Mouse (Mus musculus) intestine, postnatal 0 days (tissue): ENCODE data around the gene Olfr804. TPM values are rescaled to one million over a fixed set of nuclear protein-coding genes. Genes with fewer than 3 reads are reported as not detected.

Source experiments
- ATAC-seq: fragments of 200-750 bp; cut with Nextera tagmentation; 2 replicates; pipeline ENCODE4 v1.8.0; 2017; ENCODE audit warnings: mild to moderate bottlenecking, moderate TSS enrichment, moderate library complexity
- H3K27ac ChIP-seq: fragments of 300-500 bp; sonication (generic); 2 replicates; pipeline ENCODE4 v1.5.1; 2014; ENCODE audit warnings: mild to moderate bottlenecking, low read depth, low read length, moderate library complexity
- H3K27me3 ChIP-seq: fragments of 300-500 bp; sonication (generic); replicated peaks from 2 replicates; pipeline ENCODE4 v1.6.1; 2014; ENCODE audit warnings: low read length, mixed read lengths; ENCODE audit not compliant: control insufficient read depth, insufficient read depth
- H3K36me3 ChIP-seq: fragments of 300-500 bp; sonication (generic); 2 replicates; pipeline ENCODE4 v1.6.1; 2014; ENCODE audit warnings: mild to moderate bottlenecking, moderate library complexity; ENCODE audit not compliant: control insufficient read depth, insufficient read depth
- H3K4me1 ChIP-seq: fragments of 300-500 bp; sonication (generic); replicated peaks from 2 replicates; pipeline ENCODE4 v1.6.1; 2014; ENCODE audit warnings: antibody characterized with exemption, low read length, mixed read lengths; ENCODE audit not compliant: control insufficient read depth, insufficient read depth
- H3K4me2 ChIP-seq: fragments of 300-500 bp; sonication (generic); replicated peaks from 2 replicates; pipeline ENCODE4 v1.6.1; 2014; ENCODE audit warnings: low read depth, mild to moderate bottlenecking, moderate library complexity
- H3K4me3 ChIP-seq: fragments of 300-500 bp; sonication (generic); 2 replicates; pipeline ENCODE4 v1.5.1; 2014; ENCODE audit warnings: low read depth, low read length
- H3K9ac ChIP-seq: fragments of 300-500 bp; sonication (generic); 2 replicates; pipeline ENCODE4 v1.6.1; 2014; ENCODE audit warnings: mild to moderate bottlenecking, low read depth, low read length
- H3K9me3 ChIP-seq: fragments of 300-500 bp; sonication (generic); 2 replicates; pipeline ENCODE4 v1.6.1; 2016; ENCODE audit warnings: mixed run types; ENCODE audit not compliant: control insufficient read depth
- CTCF ChIP-seq: sonication (generic); IDR thresholded peaks from 2 replicates; pipeline ENCODE4 v1.5.1; 2016; ENCODE audit warnings: low read depth, mild to moderate bottlenecking, control low read depth, antibody characterized with exemption, moderate library complexity
- WGBS: fragments of 180-500 bp; shearing (Covaris S2); extraction: QIAGEN DNeasy Blood & Tissue Kit; methylation state at CpG from one replicate; pipeline ENCODE4 v1.1.7; 2014; 5-methylcytosine and 5-hydroxymethylcytosine counted together
- polyA plus RNA-seq: library from polyadenylated mRNA; unstranded; fragments of >200 nt; fragmentation: Nextera tagmentation; extraction: Ambion mirVana; gene quantifications from 2 replicates; pipeline ENCODE4 v1.2.1, GENCODE M21; 2015

Gene Olfr804
- not detected in 2 replicates for polyA plus RNA-seq

GRCm38 (mm10) chr10:129702910-129703309 is at the start of gene Olfr804:
Gene Olfr804 (plus strand): TSS chr10:129703210.
- Histone ChIP-seq H3K4me2 (no peak within 1 kb of the TSS), H3K27me3 (no peaks in the 10 kb centered on the region), H3K9ac (no peak within 1 kb of the TSS), H3K4me1 (no peaks in the 10 kb centered on the region), H3K4me3 (no peak within 1 kb of the TSS), H3K27ac (no peak within 1 kb of the TSS), H3K36me3 (no peaks in the 10 kb centered on the region), H3K9me3 (no peaks in the 10 kb centered on the region)
- TF ChIP-seq CTCF = no peak
- no peak for ATAC-seq

GRCm38 (mm10) chr10:129657394-129657793 is 45.6 kb upstream of the Olfr804 start, which contains the start of gene Olfr800:
Gene Olfr800 (plus strand): TSS chr10:129657694.
- ATAC-seq = no peak
- no peak for TF ChIP-seq CTCF
- H3K9me3 ChIP-seq = no peaks in the 10 kb centered on the region

DNA sequence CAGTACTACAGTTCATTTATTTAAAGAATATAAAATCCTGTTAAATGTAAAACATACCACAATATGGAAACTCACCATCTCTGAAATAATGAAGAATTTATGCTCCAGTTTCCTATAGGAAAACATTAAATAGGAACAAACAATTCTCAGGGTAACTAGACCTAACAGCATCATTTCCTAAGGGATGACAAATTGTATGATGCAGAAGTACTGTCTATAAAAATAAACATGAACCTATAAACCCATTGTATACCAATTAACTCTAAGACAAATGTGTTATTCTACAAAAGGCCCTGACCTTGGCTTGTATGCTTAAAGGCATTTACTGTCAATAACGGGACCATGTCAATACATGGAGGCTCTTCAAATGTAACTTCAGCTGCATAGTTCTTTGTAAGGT is 29.2 kb upstream of the Olfr804 start, which contains the start of gene Olfr801:
Olfr801 (minus strand) TSS at position 101 of the 400 bp plus-strand sequence.
- ATAC-seq = no peak
- H3K27ac ChIP-seq = no peak within 1 kb of the TSS
- no peak for TF ChIP-seq CTCF
- H3K36me3 ChIP-seq = no peaks in the 10 kb centered on the region
- H3K4me1 ChIP-seq = no peaks in the 10 kb centered on the region
- H3K9me3 ChIP-seq = no peaks in the 10 kb centered on the region
- no peak within 1 kb of the TSS for H3K4me2 ChIP-seq
- WGBS = 61% methylated on average over 1 of the region's 1 CpGs
- no peak within 1 kb of the TSS for H3K9ac ChIP-seq
- H3K27me3 ChIP-seq = no peaks in the 10 kb centered on the region
- H3K4me3 ChIP-seq = no peak within 1 kb of the TSS

More at GRCm38 (mm10) chr10:129657394-129657793, 45.6 kb upstream of the Olfr804 start, which contains the start of gene Olfr800:
- Histone ChIP-seq H3K4me3 (no peak within 1 kb of the TSS), H3K9ac (no peak within 1 kb of the TSS), H3K4me1 (no peaks in the 10 kb centered on the region), H3K27ac (no peak within 1 kb of the TSS), H3K36me3 (no peaks in the 10 kb centered on the region), H3K27me3 (no peaks in the 10 kb centered on the region), H3K4me2 (no peak within 1 kb of the TSS)

DNA sequence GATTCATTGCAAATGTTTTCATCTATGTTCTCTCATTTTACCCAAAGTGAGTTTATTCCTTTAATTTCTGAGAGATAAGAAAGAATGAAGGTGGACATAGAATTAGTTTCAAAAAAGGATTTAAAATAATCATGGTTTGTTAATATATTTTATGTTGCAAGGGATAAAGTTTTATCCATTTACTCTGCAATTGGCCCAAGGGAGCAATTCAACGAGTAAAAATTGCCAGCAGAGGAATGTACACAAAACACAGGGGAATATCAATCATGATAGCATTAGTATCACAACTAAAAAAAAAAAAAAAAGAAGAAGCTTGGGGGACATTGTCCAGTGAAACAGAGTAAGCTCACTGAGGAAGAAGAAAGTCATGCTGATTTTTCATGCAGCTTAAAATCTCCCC is 14.9 kb upstream of the Olfr804 start, which contains the start of gene Olfr802:
Olfr802 (minus strand) TSS at position 101 of the 400 bp plus-strand sequence.
- Histone ChIP-seq H3K36me3 (no peaks in the 10 kb centered on the region), H3K27me3 (no peaks in the 10 kb centered on the region)
- 45% methylated on average over 1 of the region's 1 CpGs for WGBS

DNA sequence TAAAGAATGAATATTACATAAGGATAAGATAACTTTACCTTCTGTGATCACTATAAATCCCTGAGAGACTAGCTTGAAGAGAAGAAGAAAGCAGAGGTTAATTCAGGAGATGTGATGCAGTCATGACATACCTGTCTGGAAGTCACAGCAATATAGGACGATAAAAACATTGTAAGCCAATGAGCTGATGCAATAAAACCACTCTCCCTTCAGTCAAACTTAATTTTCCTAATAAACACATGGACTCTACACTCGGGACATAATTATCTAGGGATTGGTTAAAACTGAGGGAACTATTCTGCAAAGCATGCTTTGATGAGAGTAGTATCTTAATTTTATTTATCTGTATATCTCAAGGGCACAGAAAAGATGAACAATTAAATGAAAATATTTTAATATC is 8.8 kb upstream of the Olfr804 start, which contains the start of gene Olfr803:
Olfr803 (minus strand) TSS at position 101 of the 400 bp plus-strand sequence.
- no peak for ATAC-seq
- WGBS = 76% methylated on average over 2 of the region's 2 CpGs
- Histone ChIP-seq H3K27me3 (no peaks in the 10 kb centered on the region), H3K27ac (no peak within 1 kb of the TSS), H3K4me2 (no peak within 1 kb of the TSS), H3K9ac (no peak within 1 kb of the TSS), H3K9me3 (no peaks in the 10 kb centered on the region), H3K4me3 (no peak within 1 kb of the TSS), H3K4me1 (no peaks in the 10 kb centered on the region), H3K36me3 (no peaks in the 10 kb centered on the region)
- TF ChIP-seq CTCF = no peak

More for the DNA sequence above, 14.9 kb upstream of the Olfr804 start, which contains the start of gene Olfr802:
- Histone ChIP-seq H3K4me3 (no peak within 1 kb of the TSS), H3K27ac (no peak within 1 kb of the TSS), H3K4me1 (no peaks in the 10 kb centered on the region), H3K9ac (no peak within 1 kb of the TSS), H3K9me3 (no peaks in the 10 kb centered on the region), H3K4me2 (no peak within 1 kb of the TSS)
- no peak for TF ChIP-seq CTCF
- no peak for ATAC-seq

- H3K27ac ChIP-seq = no peak within 1 kb of the TSS
- ATAC-seq = no peak
- WGBS = 97% methylated on average over 2 of the region's 2 CpGs
- H3K4me3 ChIP-seq = no peak within 1 kb of the TSS
- no peaks in the 10 kb centered on the region for H3K27me3 ChIP-seq
- no peaks in the 10 kb centered on the region for H3K36me3 ChIP-seq
- H3K4me1 ChIP-seq = no peaks in the 10 kb centered on the region
- no peak within 1 kb of the TSS for H3K9ac ChIP-seq
- H3K4me2 ChIP-seq = no peak within 1 kb of the TSS
- H3K9me3 ChIP-seq = no peaks in the 10 kb centered on the region
- TF ChIP-seq CTCF = no peak
These were observed 26.3 kb downstream of the Olfr804 start, which contains the start of gene Olfr805 for GRCm38 (mm10) chr10:129729275-129729674. Gene Olfr805 (minus strand): TSS chr10:129729375.
